Mouse (Mus musculus): ENCODE results near the gene Sae1. TPM values are rescaled to one million over a fixed set of nuclear protein-coding genes. Genes with fewer than 3 reads are reported as not detected.

Gene Sae1
- polyA plus RNA-seq (2012; rRNA removed), result 99.8 and 114 TPM in 2 replicates

GRCm38 (mm10) chr7:16387160-16388041 is at the start of gene Sae1:
TSS of gene Sae1 (minus strand) at chr7:16387806.
- DNase-seq (ENCODE audit: extremely low spot score in 1 of 2, low spot score in 1 of 2), result peak; percentile 94 to 97

GRCm38 (mm10) chr7:16435088-16435487 is 47.5 kb upstream of the Sae1 start:
- no peak for DNase-seq (ENCODE audit: extremely low spot score in 1 of 2, low spot score in 1 of 2)

DNA sequence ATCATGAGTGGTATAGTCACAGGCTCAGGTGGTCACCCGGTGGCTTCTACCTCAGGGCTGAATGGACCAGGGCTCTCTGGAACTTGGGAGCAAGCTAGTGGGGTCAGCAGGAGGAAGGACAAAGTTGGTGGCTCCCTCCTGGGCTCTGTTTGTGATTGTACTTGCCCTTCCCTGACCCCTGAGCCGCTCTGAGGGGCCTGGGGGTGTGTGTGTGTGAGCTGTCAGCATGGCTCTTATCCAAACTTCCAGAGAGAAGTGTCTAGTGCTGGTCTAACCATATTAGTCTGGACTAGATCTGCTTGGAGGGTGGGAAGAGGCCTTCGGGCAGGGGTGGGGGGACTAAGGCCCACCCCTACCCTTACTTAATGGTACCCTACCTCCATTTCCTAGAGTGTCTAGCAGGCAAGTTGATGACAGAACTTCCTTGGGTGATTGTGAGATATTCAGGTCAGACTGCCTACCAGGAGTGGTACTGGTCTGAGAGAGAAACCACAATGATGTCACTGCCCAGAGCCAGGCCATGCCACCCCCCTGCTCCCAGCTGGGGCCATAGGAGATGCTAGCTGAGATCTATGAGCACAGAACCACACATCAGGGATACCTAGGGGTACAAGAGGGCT is 45.9 kb upstream of the Sae1 start:
- DNase-seq (ENCODE audit: extremely low spot score in 1 of 2, low spot score in 1 of 2), result no peak

GRCm38 (mm10) chr7:16426129-16426729 is 38.6 kb upstream of the Sae1 start:
- peak in 1 of 2 experiments; percentile 83 for DNase-seq (ENCODE audit: extremely low spot score in 1 of 2, low spot score in 1 of 2)

- no peak for DNase-seq (ENCODE audit: extremely low spot score in 1 of 2, low spot score in 1 of 2)
These were observed 38.1 kb upstream of the Sae1 start for GRCm38 (mm10) chr7:16425721-16426120.

DNA sequence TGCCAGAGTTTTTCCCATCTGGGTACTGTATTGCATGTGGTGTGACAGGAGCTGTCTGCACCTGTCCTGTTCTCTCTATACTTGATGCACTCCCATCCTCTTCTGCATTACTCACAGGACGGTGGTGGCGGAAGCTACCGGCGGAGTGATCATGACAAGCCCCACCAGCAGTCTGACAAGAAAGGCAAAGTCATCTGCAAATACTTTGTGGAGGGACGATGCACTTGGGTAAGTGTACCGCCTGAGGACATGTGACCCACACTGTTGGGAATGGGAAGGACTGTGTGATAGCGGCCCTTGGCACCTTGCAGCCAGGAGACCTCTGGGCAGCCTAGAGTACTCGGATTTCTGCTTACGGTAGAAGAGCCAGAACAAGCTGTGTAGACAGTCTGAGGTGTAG is 36.1 kb upstream of the Sae1 start:
- DNase-seq (ENCODE audit: extremely low spot score in 1 of 2, low spot score in 1 of 2), result no peak

- DNase-seq (ENCODE audit: extremely low spot score in 1 of 2, low spot score in 1 of 2), result no peak
These were observed 34.7 kb upstream of the Sae1 start for GRCm38 (mm10) chr7:16422222-16422856.

DNA sequence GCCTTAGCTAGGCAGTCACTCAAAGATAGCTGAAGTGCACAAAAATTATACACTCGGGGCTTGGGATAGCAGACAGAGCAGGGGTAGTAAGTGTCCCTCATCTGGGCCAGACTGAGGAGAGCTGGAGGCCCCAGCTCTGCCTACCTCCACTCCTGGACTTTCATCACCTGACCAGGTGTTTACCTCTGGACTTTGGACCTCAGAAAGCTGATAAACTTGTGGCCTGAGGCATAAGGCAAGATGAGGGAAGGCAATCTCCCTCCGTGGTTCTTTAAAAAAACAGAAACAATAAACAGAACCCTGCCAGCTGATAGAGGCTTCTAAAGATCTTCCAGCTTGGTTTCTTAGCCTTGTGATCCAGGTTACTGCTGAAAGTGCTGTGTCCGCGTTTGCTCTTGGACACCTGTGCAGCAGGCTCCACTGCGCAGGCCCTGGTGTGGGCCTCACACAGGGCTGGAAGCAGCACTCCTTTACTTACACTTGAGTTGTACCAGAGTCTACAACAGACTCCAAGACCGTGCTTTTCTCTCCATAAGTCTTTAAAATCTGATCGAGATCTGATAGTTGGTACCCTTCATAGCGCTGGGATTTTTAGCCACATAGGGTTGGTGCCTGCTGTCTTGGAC is 33.0 kb upstream of the Sae1 start:
- DNase-seq (ENCODE audit: extremely low spot score in 1 of 2, low spot score in 1 of 2), result no peak

- no peak for DNase-seq (ENCODE audit: extremely low spot score in 1 of 2, low spot score in 1 of 2)
These were observed 31.1 kb upstream of the Sae1 start for GRCm38 (mm10) chr7:16418713-16419112.

- no peak for DNase-seq (ENCODE audit: extremely low spot score in 1 of 2, low spot score in 1 of 2)
These were observed 29.6 kb upstream of the Sae1 start for GRCm38 (mm10) chr7:16417141-16417771.

- no peak for DNase-seq (ENCODE audit: extremely low spot score in 1 of 2, low spot score in 1 of 2)
These were observed 27.8 kb upstream of the Sae1 start for GRCm38 (mm10) chr7:16415426-16415825.

DNA sequence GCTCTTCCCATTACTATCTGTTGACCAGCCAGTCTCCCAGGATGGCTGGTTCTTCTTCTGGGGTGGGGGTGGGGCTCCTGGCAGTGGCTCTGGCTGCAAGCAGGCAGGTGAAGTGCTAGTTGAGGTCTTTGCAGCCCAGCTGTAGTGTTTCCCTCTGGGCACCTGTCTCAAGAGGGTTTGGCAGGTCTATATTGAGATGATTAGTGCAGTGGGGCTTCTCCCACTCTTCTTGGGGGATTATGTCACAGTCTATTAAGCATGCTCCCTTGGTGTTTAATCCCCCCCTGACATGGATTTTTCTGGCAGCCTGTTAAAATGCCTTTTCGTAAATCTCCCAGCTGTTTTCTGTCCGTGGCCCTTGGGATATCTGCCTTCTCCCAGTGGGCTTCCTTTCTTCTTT is 25.3 kb upstream of the Sae1 start:
- DNase-seq (ENCODE audit: extremely low spot score in 1 of 2, low spot score in 1 of 2), result no peak

- no peak for DNase-seq (ENCODE audit: extremely low spot score in 1 of 2, low spot score in 1 of 2)
These were observed 24.8 kb upstream of the Sae1 start for GRCm38 (mm10) chr7:16412220-16412896.

DNA sequence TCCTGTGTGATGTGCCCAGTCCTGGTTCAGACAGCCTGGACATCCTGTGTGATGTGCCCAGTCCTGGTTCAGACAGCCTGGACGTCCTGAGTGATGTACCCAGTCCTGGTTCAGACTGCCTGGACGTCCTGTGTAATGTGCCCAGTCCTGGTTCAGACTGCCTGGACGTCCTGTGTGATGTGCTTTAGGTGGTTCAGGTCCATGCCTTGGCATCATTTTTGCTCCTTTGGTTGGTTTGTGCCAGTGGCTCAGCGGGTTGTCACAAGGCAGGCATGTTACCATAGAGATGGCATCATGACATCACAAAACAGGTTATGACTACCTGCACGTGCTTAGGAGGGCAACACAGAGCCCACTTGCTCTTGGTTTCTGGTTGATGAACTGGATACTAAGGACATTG is 23.5 kb upstream of the Sae1 start:
- no peak for DNase-seq (ENCODE audit: extremely low spot score in 1 of 2, low spot score in 1 of 2)

DNA sequence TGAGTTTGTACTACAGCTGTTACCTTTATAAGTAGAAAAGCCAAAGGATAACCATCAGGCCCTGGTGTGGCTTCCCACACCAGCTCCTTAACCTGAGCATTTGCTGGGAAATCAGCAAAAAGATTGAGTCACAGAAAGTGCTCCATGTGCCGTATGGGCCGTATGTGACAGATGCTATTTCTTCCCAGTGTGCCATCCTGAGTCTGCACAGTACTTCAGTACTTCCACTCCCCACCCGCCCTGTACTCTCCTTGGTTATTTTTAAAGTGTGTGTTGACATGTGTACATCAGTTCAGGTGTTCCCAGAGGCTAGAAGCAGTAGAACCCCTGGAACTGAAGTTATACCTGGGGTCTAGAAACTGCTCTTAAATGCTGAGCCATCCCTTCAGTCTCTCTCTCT is 19.4 kb upstream of the Sae1 start:
- peak in 1 of 2 experiments; percentile 7 for DNase-seq (ENCODE audit: extremely low spot score in 1 of 2, low spot score in 1 of 2)

- DNase-seq (ENCODE audit: extremely low spot score in 1 of 2, low spot score in 1 of 2), result peak in 1 of 2 experiments; percentile 63
These were observed 18.1 kb upstream of the Sae1 start for GRCm38 (mm10) chr7:16405516-16406351.

GRCm38 (mm10) chr7:16405073-16405455 is 17.5 kb upstream of the Sae1 start:
- DNase-seq (ENCODE audit: extremely low spot score in 1 of 2, low spot score in 1 of 2), result peak in 1 of 2 experiments; percentile 28

GRCm38 (mm10) chr7:16404315-16405072 is 16.9 kb upstream of the Sae1 start:
- DNase-seq (ENCODE audit: extremely low spot score in 1 of 2, low spot score in 1 of 2), result no peak

All from frontal cortex, adult 2 months (tissue).